Mouse (Mus musculus): ENCODE measurements around the gene Fat1.

- no peak for TF ChIP-seq CTCF (IDR thresholded peaks at IDR 0.05; ENCODE audit: extremely low read depth, insufficient read depth, insufficient read length, insufficient replicate concordance)
- TF ChIP-seq POLR2A (IDR thresholded peaks at IDR 0.05; ENCODE audit: low read depth, low read length) = no peak
Measured at GRCm38 (mm10) chr8:45052205-45052604, 117.0 kb downstream of the Fat1 start.
